Mouse (Mus musculus) limb, embryonic 13.5 days (tissue): ENCODE measurements at regions not wholly inside any gene's neighbourhood (a gene's known extent, or its start where the extent isn't known, plus 50 kb on each side); places are given as distances from the start of the nearest gene placed in this dataset.
A peak's percentile ranks its signal among the peaks of the same experiment; 100 is the strongest.

Source experiments
- ATAC-seq: fragments of 200-750 bp; cut with Nextera tagmentation; 2 replicates; pipeline ENCODE4 v1.8.0; 2017; ENCODE audit warnings: low read depth, moderate number of reproducible peaks, moderate TSS enrichment; ENCODE audit not compliant: low FRiP score
- H3K27ac ChIP-seq: fragments of 300-500 bp; sonication (generic); 2 replicates; pipeline ENCODE4 v1.5.1; 2015; ENCODE audit warnings: inconsistent platforms, mild to moderate bottlenecking, moderate library complexity
- H3K27me3 ChIP-seq: fragments of 300-500 bp; sonication (generic); 2 replicates; pipeline ENCODE4 v1.6.1; 2015; ENCODE audit warnings: mild to moderate bottlenecking, inconsistent platforms
- H3K36me3 ChIP-seq: fragments of 300-500 bp; sonication (generic); 2 replicates; pipeline ENCODE4 v1.6.1; 2015; ENCODE audit warnings: inconsistent platforms, mild to moderate bottlenecking, moderate library complexity
- H3K4me1 ChIP-seq: fragments of 300-500 bp; sonication (generic); 2 replicates; pipeline ENCODE4 v1.6.1; 2015; ENCODE audit warnings: inconsistent platforms
- H3K4me2 ChIP-seq: fragments of 300-500 bp; sonication (generic); replicated peaks from 2 replicates; pipeline ENCODE4 v1.6.1; 2015; ENCODE audit warnings: inconsistent platforms, mild to moderate bottlenecking, moderate library complexity
- H3K4me3 ChIP-seq: fragments of 300-500 bp; sonication (generic); 2 replicates; pipeline ENCODE4 v1.5.1; 2015; ENCODE audit warnings: moderate library complexity, mild to moderate bottlenecking, inconsistent platforms
- H3K9ac ChIP-seq: fragments of 300-500 bp; sonication (generic); 2 replicates; pipeline ENCODE4 v1.6.1; 2015; ENCODE audit warnings: mild to moderate bottlenecking, inconsistent platforms
- H3K9me3 ChIP-seq: fragments of 300-500 bp; sonication (generic); 2 replicates; pipeline ENCODE4 v1.6.1; 2016; ENCODE audit warnings: inconsistent platforms
- WGBS: fragments of 180-500 bp; shearing (Covaris S2); methylation state at CpG from one replicate; pipeline ENCODE4 v1.1.7; 2015; 5-methylcytosine and 5-hydroxymethylcytosine counted together

DNA sequence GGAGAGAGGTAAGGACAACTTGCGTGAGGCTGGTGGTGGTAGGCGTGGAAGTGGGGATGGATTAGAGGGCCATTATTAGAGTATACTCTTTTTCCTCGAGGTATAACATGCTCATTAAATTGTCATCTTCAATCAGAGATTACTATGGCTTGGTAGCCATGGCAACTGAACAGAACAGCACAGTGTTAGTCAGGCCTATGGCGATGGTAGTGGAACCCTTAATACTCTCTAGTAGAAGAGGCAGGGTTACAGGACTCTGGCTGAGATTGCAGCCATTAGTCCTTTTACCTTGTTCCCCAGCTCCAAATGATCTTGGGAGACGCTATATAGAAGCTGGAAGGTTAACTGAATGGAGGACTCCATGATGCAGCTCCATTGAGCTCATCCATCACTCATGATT is 131.5 kb downstream of the En1 start:
- H3K9ac ChIP-seq = no peak overlapping the region
- H3K4me1 ChIP-seq = peaks cover 9% of the 10 kb centered on the region
- ATAC-seq = no peak
- H3K27me3 ChIP-seq = peaks cover 9% of the 10 kb centered on the region
- H3K4me3 ChIP-seq = no peak overlapping the region
- H3K27ac ChIP-seq = no peak overlapping the region
- no peaks in the 10 kb centered on the region for H3K36me3 ChIP-seq
- WGBS = 82% methylated on average over 5 of the region's 5 CpGs
- H3K9me3 ChIP-seq = no peaks in the 10 kb centered on the region
- no peak overlapping the region for H3K4me2 ChIP-seq

DNA sequence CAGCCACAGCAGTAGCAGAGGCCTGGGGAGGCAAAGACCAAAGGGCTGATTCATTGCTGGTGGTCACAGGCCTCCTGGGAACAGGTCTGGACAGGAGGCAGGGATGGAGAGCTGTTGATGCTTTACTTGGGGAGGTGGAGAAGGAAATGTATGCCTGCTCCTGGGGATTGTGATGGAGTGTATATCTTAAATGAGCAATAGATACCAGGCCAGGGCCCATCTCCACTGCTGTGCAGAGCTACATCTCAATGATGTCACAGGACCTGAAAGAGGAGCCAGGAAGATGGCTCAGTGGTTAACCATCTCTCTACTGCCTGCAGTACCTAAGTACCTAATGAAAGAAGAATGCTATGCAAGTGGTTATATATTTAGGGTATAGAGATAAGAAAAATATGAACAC is 132.6 kb downstream of the En1 start:
- Histone ChIP-seq H3K9me3 (no peaks in the 10 kb centered on the region), H3K36me3 (no peaks in the 10 kb centered on the region), H3K4me2 (no peak overlapping the region), H3K4me1 (peaks cover 9% of the 10 kb centered on the region), H3K9ac (no peak overlapping the region), H3K27me3 (peaks cover 9% of the 10 kb centered on the region), H3K27ac (no peak overlapping the region), H3K4me3 (no peak overlapping the region)
- no peak for ATAC-seq

DNA sequence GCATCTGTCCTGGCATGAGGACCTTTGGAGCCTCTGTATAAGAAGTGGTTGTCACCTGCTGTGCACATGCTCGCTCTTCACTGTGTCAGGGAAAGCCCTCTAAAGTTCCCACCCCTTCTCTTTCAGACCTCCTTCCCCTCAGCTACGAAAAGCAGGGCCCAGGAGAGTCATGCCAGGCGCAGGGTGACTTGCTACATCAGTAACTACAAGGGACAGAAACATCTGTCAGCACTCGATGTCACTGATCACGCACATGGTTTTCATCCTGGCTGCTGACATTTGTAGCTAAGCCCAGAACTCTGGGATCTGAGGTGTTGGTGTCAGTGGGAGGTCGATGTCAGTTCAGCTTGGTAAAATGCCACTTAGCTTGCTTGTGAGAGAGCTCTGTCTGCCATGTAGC is 137.3 kb downstream of the En1 start:
- Histone ChIP-seq H3K27ac (no peak overlapping the region), H3K4me3 (no peak overlapping the region), H3K4me2 (no peak overlapping the region), H3K27me3 (peaks cover 9% of the 10 kb centered on the region), H3K9me3 (no peaks in the 10 kb centered on the region), H3K4me1 (peaks cover 24% of the 10 kb centered on the region), H3K36me3 (no peaks in the 10 kb centered on the region), H3K9ac (no peak overlapping the region)
- no peak for ATAC-seq
- WGBS = 28% methylated on average over 6 of the region's 6 CpGs

DNA sequence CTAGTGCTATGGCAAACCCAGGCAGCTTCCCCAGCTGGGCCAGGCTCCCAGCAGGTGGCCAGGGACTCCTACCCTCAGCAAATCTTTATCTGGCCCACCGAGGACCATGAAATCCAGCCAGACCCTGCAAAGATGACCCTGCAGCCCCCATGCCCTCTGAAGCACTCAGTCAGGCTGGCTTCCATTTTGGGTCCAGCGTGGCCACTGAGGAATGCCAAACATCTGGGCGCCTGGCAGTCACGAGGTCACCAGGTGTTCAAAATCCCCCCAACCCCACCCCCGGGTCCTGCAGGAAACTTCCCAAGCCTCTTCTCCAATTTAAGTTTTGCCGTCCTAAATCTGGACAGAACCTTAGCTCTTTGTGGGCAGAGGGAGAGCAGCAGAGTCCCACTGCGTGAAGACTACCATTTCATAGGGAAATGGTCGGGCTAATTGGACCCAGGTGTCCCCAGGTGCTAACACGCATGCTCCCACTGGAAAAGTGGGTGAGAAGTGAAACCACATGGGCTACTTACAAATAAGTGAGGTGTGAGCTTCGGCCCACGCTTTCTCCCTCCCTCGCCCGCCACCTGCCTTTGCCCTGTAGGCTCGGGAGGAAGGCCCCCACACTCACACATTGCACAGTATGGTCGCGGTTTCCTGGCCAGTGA is 139.0 kb downstream of the En1 start:
- Histone ChIP-seq H3K4me1 (peaks cover 18% of the 10 kb centered on the region), H3K9me3 (no peaks in the 10 kb centered on the region), H3K9ac (no peak overlapping the region), H3K4me2 (peak overlapping the region; percentile 39), H3K4me3 (no peak overlapping the region), H3K27me3 (peaks cover 2% of the 10 kb centered on the region; the same call in 1 of the 2 replicates), H3K27ac (peak overlapping the region; percentile 28; the same call in 1 of the 2 replicates), H3K36me3 (no peaks in the 10 kb centered on the region)
- 18% methylated on average over 16 of the region's 16 CpGs for WGBS
- peak; percentile 68; the same call in 1 of the 2 replicates for ATAC-seq

DNA sequence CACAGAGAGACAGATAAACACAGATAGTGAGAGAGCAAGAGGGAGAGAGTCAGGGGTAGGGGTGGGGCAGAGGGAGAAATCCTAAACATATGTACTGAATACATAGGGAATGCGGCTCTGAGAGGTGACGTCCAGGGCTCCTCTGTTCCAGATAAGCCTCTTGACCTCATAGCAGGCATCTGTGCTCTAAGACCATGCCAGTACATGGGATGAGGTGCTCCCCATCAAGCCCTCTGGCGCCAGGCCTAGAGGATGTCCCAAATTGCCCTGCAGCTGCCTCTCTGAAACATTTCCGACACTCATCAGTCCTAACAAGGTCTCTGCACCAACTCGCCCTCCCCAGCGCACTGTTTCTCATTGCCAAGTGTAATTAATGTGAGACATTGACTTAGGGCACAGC is 146.7 kb downstream of the En1 start:
- no peak for ATAC-seq
- Histone ChIP-seq H3K4me3 (no peak overlapping the region), H3K4me1 (peaks cover 8% of the 10 kb centered on the region; the same call in 1 of the 2 replicates), H3K27ac (no peak overlapping the region), H3K36me3 (no peaks in the 10 kb centered on the region), H3K4me2 (no peak overlapping the region), H3K27me3 (peaks cover 10% of the 10 kb centered on the region; the same call in 1 of the 2 replicates), H3K9ac (no peak overlapping the region), H3K9me3 (no peaks in the 10 kb centered on the region)
- 55% methylated on average over 6 of the region's 6 CpGs for WGBS

DNA sequence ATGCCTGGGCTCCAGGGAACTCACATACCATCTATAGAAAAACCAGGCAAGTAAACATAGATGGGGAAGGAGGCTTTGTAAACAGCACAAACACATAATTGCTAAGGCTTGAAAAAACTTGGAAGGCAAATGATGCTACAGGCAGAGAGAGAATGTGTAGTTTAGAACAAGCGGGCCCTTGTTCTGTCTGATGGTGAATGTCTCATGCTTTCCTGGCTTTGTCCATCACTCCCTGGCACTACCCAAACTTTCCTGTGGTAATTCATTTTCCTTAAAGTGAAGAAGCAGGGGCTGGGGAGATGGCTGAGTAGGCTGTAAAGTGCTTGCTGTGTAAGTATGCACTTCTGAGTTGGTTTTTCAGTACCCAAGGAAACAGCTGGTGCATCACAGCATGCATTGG is 151.2 kb downstream of the En1 start:
- no peak for ATAC-seq
- no peaks in the 10 kb centered on the region for H3K36me3 ChIP-seq
- H3K4me3 ChIP-seq = no peak overlapping the region
- H3K27me3 ChIP-seq = peaks cover 5% of the 10 kb centered on the region; the same call in 1 of the 2 replicates
- H3K4me2 ChIP-seq = no peak overlapping the region
- no peak overlapping the region for H3K9ac ChIP-seq
- H3K4me1 ChIP-seq = peaks cover 39% of the 10 kb centered on the region
- no peak overlapping the region for H3K27ac ChIP-seq
- WGBS = 96% methylated on average over 1 of the region's 1 CpGs
- H3K9me3 ChIP-seq = no peaks in the 10 kb centered on the region

DNA sequence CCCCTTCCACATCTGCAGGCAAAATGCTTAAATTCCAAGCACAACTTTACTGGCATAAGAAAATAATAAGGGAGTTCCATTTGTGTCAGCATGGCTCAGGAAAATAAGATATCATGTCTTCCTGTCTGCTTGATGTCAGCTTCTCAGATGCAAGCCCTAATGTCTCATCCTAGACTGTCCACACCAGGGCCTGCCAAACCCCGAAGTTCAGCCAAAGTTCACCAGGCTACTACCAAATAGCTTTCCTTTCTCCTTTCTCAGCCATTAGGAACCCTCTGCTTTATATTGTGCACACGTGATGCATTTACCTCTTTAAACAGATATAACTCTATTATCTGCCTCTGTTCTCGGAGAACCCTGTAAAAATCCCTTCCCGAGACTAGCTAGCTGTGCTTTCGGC is 152.1 kb downstream of the En1 start:
- peak; percentile 27; the same call in 1 of the 2 replicates for ATAC-seq
- Histone ChIP-seq H3K27ac (no peak overlapping the region), H3K4me1 (peaks cover 44% of the 10 kb centered on the region), H3K27me3 (peaks cover 5% of the 10 kb centered on the region; the same call in 1 of the 2 replicates), H3K4me3 (no peak overlapping the region), H3K4me2 (no peak overlapping the region), H3K9ac (no peak overlapping the region), H3K36me3 (no peaks in the 10 kb centered on the region), H3K9me3 (no peaks in the 10 kb centered on the region)
- WGBS = 69% methylated on average over 5 of the region's 5 CpGs

DNA sequence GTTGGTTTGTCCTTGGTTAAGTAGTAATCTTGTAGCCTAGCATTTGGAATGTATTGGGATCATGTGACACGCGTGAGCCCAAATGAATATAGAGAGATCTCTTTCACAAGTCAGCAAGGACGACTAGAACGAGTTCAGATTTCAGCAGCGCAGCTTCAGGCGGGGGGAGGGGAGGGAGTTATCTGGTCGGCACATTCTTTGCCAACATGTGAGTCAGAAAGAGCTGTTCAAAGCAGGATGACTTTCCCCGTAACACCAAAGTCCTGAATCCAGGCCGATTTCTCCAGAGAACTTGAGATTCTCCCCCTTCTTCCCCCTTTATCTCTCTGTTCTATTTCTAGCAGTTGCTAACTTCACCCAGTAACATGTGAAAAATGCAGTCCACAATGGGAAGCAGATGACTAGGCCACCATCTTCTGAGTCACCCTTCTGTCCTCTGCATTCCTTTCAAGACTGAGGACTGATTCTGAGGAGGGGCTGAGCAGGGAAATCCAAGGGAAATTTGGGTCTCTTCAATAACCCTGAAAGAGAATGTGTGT is 155.1 kb downstream of the En1 start:
- Histone ChIP-seq H3K36me3 (no peaks in the 10 kb centered on the region), H3K4me2 (no peak overlapping the region), H3K9me3 (no peaks in the 10 kb centered on the region), H3K4me3 (no peak overlapping the region), H3K27me3 (0 out of 2 replicates have a peak, but pooled peaks cover 5% of the 10 kb centered on the region), H3K27ac (peak overlapping the region; percentile 58), H3K4me1 (peaks cover 63% of the 10 kb centered on the region), H3K9ac (no peak overlapping the region)
- WGBS = 37% methylated on average over 9 of the region's 9 CpGs
- ATAC-seq = peak; percentile 22; the same call in 1 of the 2 replicates

DNA sequence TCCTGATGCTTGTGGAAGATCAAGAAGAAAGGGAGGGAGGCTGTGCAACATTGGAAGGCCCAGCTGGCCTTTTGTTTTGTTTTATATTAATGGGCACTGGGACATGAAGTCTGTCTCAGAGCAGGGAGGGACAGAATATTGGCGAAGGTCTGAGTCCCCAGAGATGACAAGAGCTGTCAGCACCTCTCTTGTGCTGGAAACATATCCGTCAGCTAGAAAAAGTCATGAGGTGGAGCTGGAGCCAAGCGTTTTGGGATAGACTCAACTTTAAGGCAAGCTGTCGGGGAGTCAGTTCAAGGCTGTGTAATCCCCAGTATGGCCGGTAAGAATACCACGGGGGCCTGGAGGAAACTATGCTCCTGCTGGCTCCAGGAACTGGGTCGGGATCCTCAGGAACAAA is 156.0 kb downstream of the En1 start:
- Histone ChIP-seq H3K4me3 (no peak overlapping the region), H3K27me3 (no peaks in the 10 kb centered on the region), H3K9me3 (no peaks in the 10 kb centered on the region), H3K9ac (no peak overlapping the region), H3K27ac (no peak overlapping the region), H3K4me1 (peaks cover 62% of the 10 kb centered on the region), H3K36me3 (no peaks in the 10 kb centered on the region), H3K4me2 (no peak overlapping the region)
- 60% methylated on average over 7 of the region's 7 CpGs for WGBS
- ATAC-seq = no peak

DNA sequence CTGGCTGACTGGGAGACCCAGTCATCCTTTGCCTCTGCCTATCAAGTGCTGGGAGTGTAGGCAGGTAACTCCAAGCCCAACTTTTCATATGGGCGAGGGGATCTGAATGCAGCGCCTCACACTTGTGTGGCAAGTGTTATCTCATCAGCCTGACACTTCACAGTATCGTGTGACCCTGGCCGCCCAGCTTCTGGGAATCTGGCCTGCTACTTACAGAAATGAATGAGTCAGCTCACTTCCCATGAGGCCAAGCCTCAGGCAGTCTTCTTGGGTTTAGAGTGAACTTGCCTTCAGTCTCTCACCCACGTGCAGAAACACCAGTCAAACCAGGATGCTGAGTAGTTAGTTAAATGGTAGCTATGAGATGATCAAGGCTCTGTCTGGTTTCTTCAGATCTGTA is 156.5 kb downstream of the En1 start:
- WGBS = 68% methylated on average over 5 of the region's 5 CpGs
- Histone ChIP-seq H3K4me1 (peaks cover 56% of the 10 kb centered on the region), H3K27me3 (no peaks in the 10 kb centered on the region), H3K9me3 (no peaks in the 10 kb centered on the region), H3K4me2 (no peak overlapping the region), H3K9ac (no peak overlapping the region), H3K36me3 (no peaks in the 10 kb centered on the region), H3K27ac (no peak overlapping the region), H3K4me3 (no peak overlapping the region)
- no peak for ATAC-seq

DNA sequence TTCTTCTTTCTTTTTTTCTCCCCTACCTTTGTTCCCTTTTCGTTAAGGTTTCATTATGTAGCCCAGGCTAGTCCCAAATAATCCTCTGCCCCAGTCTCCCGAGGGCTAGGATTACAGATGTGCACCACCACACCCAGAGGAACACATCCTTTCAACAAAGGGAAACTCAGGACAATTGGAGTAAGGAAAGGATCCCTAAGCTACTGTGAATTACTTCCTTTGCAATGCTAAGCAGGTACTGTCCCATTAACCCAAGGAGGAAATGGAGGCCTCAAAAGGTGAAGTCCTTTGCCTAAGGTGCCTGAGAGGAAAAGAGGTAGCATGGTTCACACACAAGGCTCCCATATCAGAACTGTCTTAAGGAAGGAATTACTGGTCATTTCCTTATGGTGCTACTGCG is 157.2 kb downstream of the En1 start:
- Histone ChIP-seq H3K4me1 (peaks cover 51% of the 10 kb centered on the region), H3K9me3 (no peaks in the 10 kb centered on the region), H3K27me3 (no peaks in the 10 kb centered on the region), H3K27ac (no peak overlapping the region), H3K4me3 (no peak overlapping the region), H3K36me3 (no peaks in the 10 kb centered on the region), H3K4me2 (no peak overlapping the region), H3K9ac (no peak overlapping the region)
- ATAC-seq = no peak
- WGBS = 64% methylated on average over 3 of the region's 3 CpGs

DNA sequence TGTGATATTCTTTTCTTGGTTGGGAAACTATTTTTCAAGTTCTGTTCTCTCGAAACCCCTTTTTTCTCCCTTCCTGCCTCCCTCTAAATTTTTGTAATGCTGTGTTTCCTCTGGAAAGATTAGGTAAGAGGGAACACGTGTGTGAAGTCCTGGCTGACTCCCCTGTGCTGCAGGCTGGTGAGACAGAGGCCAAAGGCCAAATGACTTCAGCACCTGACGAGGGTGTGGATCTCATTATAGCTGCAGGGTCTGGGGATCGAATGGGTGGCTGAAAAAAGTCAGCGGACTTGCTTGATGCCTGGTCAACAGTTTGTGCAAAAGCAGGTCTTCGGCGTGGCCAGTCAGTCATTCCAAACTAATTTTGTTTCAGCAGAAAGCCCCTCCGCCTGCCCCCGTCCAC is 159.1 kb downstream of the En1 start:
- Histone ChIP-seq H3K9ac (no peak overlapping the region), H3K36me3 (no peaks in the 10 kb centered on the region)

DNA sequence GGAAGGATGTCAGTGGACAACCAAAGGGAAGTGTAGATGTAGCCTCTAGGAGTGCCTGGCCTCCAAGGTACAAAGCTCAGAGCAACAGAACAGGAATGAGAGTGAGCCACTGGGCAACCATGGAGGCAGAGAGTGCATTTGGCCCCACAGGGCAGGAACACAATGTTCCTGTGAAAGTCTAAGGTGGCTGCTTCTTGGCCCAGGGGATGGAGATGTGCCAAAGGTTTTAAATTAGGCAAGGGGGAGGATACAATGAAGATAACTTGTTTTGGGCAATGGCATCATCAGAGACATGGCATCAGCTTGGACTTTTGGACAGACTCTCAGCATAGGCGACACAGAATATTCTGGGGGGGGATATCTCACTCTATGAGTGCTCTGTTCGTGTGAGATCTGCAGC is 160.3 kb downstream of the En1 start:
- H3K27me3 ChIP-seq = no peaks in the 10 kb centered on the region
- H3K27ac ChIP-seq = no peak overlapping the region
- no peak for ATAC-seq
- WGBS = 84% methylated on average over 2 of the region's 2 CpGs
- H3K4me3 ChIP-seq = no peak overlapping the region
- H3K9ac ChIP-seq = no peak overlapping the region
- H3K4me1 ChIP-seq = peaks cover 34% of the 10 kb centered on the region
- H3K36me3 ChIP-seq = no peaks in the 10 kb centered on the region
- H3K9me3 ChIP-seq = no peaks in the 10 kb centered on the region
- no peak overlapping the region for H3K4me2 ChIP-seq

More for the DNA sequence above, 159.1 kb downstream of the En1 start:
- Histone ChIP-seq H3K4me2 (no peak overlapping the region), H3K9me3 (no peaks in the 10 kb centered on the region), H3K4me3 (no peak overlapping the region), H3K4me1 (peaks cover 43% of the 10 kb centered on the region), H3K27ac (no peak overlapping the region), H3K27me3 (no peaks in the 10 kb centered on the region)
- ATAC-seq = peak; percentile 25; the same call in 1 of the 2 replicates
- whole genome bisulfite sequencing = 24% methylated on average over 9 of the region's 9 CpGs
